Mouse (Mus musculus): Measurements from ENCODE around the gene Tap1. TPM values are rescaled to one million over a fixed set of nuclear protein-coding genes. Genes with fewer than 3 reads are reported as not detected.
"Not testable (repeated sequence)": the region's sequence is repeated elsewhere in the genome, so short reads cannot be mapped to it uniquely, and the experiment has no call there.

Gene Tap1
- polyA plus RNA-seq, 1 experiment: 0.62 TPM

DNA sequence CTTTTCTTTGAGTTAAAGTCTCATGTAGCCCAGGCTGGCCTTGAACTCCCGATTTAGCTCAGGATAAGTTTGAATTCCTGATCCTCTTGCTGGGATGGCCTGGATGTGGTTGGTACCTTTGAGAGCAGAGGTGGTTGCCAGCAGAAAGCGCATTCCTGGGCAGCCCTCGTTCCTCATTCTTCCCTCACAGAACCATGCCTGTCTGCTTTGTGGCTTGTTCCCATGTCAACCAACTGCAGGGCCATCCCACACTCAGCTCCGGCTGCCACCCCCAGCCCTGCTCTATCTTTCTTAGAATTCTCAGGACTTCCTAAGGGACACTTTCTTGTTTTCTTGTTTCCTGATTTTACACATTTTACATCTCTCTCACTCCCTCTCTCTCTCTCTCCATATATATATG, 45.9 kb upstream of the Tap1 start:
- Histone ChIP-seq H3K27me3 (ENCODE audit: control insufficient read depth, insufficient read depth, insufficient read length) (peaks cover 69% of the 10 kb centered on the region), H3ac (ENCODE audit: control insufficient read depth, insufficient read length) (no peak overlapping the region), H3K36me3 (ENCODE audit: control insufficient read depth, insufficient read depth) (no peaks in the 10 kb centered on the region), H3K4me3 (no peak overlapping the region), H3K79me2 (ENCODE audit: control insufficient read depth, insufficient read depth) (no peaks in the 10 kb centered on the region), H3K4me2 (ENCODE audit: low read depth) (no peak overlapping the region)
- no peak for TF ChIP-seq CEBPB (IDR thresholded peaks at IDR 0.05; ENCODE audit: insufficient read depth, poor library complexity, severe bottlenecking)
- no peak for TF ChIP-seq USF1 (IDR thresholded peaks at IDR 0.05; ENCODE audit: low read depth)
- no peak for TF ChIP-seq MAX (IDR thresholded peaks at IDR 0.05; ENCODE audit: low read depth)
- no peak for TF ChIP-seq POLR2A (IDR thresholded peaks at IDR 0.05; ENCODE audit: insufficient read length, low read depth)
- TF ChIP-seq REST (IDR thresholded peaks at IDR 0.05; ENCODE audit: insufficient read depth, insufficient read length): no peak
- TF ChIP-seq SRF (IDR thresholded peaks at IDR 0.05; ENCODE audit: control insufficient read depth, insufficient read length, low read depth): no peak
- TF ChIP-seq POLR2AphosphoS2 (IDR thresholded peaks at IDR 0.05; ENCODE audit: insufficient read length, low read depth): no peak
- no peak for TF ChIP-seq MYOG (IDR thresholded peaks at IDR 0.05; ENCODE audit: control insufficient read depth in 1 of 3, insufficient read depth in 1 of 3, insufficient read length in 2 of 3, low read depth in 2 of 3)
- no peak for TF ChIP-seq TCF3 (IDR thresholded peaks at IDR 0.05; ENCODE audit: insufficient read length, low read depth)
- no peak for TF ChIP-seq MYOD1 (IDR thresholded peaks at IDR 0.05; ENCODE audit: control insufficient read depth in 1 of 3, insufficient read length in 2 of 3, low read depth in 2 of 3)
- TF ChIP-seq E2F4 (IDR thresholded peaks at IDR 0.05; ENCODE audit: insufficient read depth): no peak
- TF ChIP-seq TCF12 (IDR thresholded peaks at IDR 0.05; ENCODE audit: insufficient read depth, poor library complexity, severe bottlenecking): no peak

GRCm38 (mm10) chr17:34142456-34143010, 44.8 kb upstream of the Tap1 start:
- no peak overlapping the region for H3ac ChIP-seq (ENCODE audit: control insufficient read depth, insufficient read length)
- peaks cover 70% of the 10 kb centered on the region for H3K27me3 ChIP-seq (ENCODE audit: control insufficient read depth, insufficient read depth, insufficient read length)
- no peak for TF ChIP-seq E2F4 (IDR thresholded peaks at IDR 0.05; ENCODE audit: insufficient read depth)
- TF ChIP-seq MAX (IDR thresholded peaks at IDR 0.05; ENCODE audit: low read depth): no peak
- no peak for TF ChIP-seq POLR2AphosphoS2 (IDR thresholded peaks at IDR 0.05; ENCODE audit: insufficient read length, low read depth)
- TF ChIP-seq REST (IDR thresholded peaks at IDR 0.05; ENCODE audit: insufficient read depth, insufficient read length): no peak
- TF ChIP-seq TCF3 (IDR thresholded peaks at IDR 0.05; ENCODE audit: insufficient read length, low read depth): no peak
- no peak for TF ChIP-seq TCF12 (IDR thresholded peaks at IDR 0.05; ENCODE audit: insufficient read depth, poor library complexity, severe bottlenecking)
- no peak for TF ChIP-seq MYOG (IDR thresholded peaks at IDR 0.05; ENCODE audit: control insufficient read depth in 1 of 3, insufficient read depth in 1 of 3, insufficient read length in 2 of 3, low read depth in 2 of 3)
- TF ChIP-seq CEBPB (IDR thresholded peaks at IDR 0.05; ENCODE audit: insufficient read depth, poor library complexity, severe bottlenecking): no peak
- TF ChIP-seq POLR2A (IDR thresholded peaks at IDR 0.05; ENCODE audit: insufficient read length, low read depth): no peak
- no peak for TF ChIP-seq SRF (IDR thresholded peaks at IDR 0.05; ENCODE audit: control insufficient read depth, insufficient read length, low read depth)
- TF ChIP-seq USF1 (IDR thresholded peaks at IDR 0.05; ENCODE audit: low read depth): no peak
- TF ChIP-seq MYOD1 (IDR thresholded peaks at IDR 0.05; ENCODE audit: control insufficient read depth in 1 of 3, insufficient read length in 2 of 3, low read depth in 2 of 3): no peak
- H3K4me2 ChIP-seq (ENCODE audit: low read depth): no peak overlapping the region
- no peaks in the 10 kb centered on the region for H3K36me3 ChIP-seq (ENCODE audit: control insufficient read depth, insufficient read depth)
- no peaks in the 10 kb centered on the region for H3K79me2 ChIP-seq (ENCODE audit: control insufficient read depth, insufficient read depth)
- H3K4me3 ChIP-seq: no peak overlapping the region

- Histone ChIP-seq H3ac (ENCODE audit: control insufficient read depth, insufficient read length) (no peak within 1 kb of the TSS), H3K27me3 (ENCODE audit: control insufficient read depth, insufficient read depth, insufficient read length) (peaks cover 68% of the 10 kb centered on the region), H3K79me2 (ENCODE audit: control insufficient read depth, insufficient read depth) (no peaks in the 10 kb centered on the region), H3K4me2 (ENCODE audit: low read depth) (no peak within 1 kb of the TSS), H3K4me3 (no peak within 1 kb of the TSS), H3K36me3 (ENCODE audit: control insufficient read depth, insufficient read depth) (no peaks in the 10 kb centered on the region)
- TF ChIP-seq MYOD1 (IDR thresholded peaks at IDR 0.05; ENCODE audit: control insufficient read depth in 1 of 3, insufficient read length in 2 of 3, low read depth in 2 of 3): no peak
- no peak for TF ChIP-seq TCF3 (IDR thresholded peaks at IDR 0.05; ENCODE audit: insufficient read length, low read depth)
- TF ChIP-seq REST (IDR thresholded peaks at IDR 0.05; ENCODE audit: insufficient read depth, insufficient read length): no peak
- no peak for TF ChIP-seq MYOG (IDR thresholded peaks at IDR 0.05; ENCODE audit: control insufficient read depth in 1 of 3, insufficient read depth in 1 of 3, insufficient read length in 2 of 3, low read depth in 2 of 3)
- no peak for TF ChIP-seq POLR2AphosphoS2 (IDR thresholded peaks at IDR 0.05; ENCODE audit: insufficient read length, low read depth)
- TF ChIP-seq SRF (IDR thresholded peaks at IDR 0.05; ENCODE audit: control insufficient read depth, insufficient read length, low read depth): no peak
- no peak for TF ChIP-seq USF1 (IDR thresholded peaks at IDR 0.05; ENCODE audit: low read depth)
- no peak for TF ChIP-seq MAX (IDR thresholded peaks at IDR 0.05; ENCODE audit: low read depth)
- no peak for TF ChIP-seq CEBPB (IDR thresholded peaks at IDR 0.05; ENCODE audit: insufficient read depth, poor library complexity, severe bottlenecking)
- no peak for TF ChIP-seq TCF12 (IDR thresholded peaks at IDR 0.05; ENCODE audit: insufficient read depth, poor library complexity, severe bottlenecking)
- no peak for TF ChIP-seq POLR2A (IDR thresholded peaks at IDR 0.05; ENCODE audit: insufficient read length, low read depth)
These were observed 44.3 kb upstream of the Tap1 start, which contains the start of gene H2-DMb2 for GRCm38 (mm10) chr17:34143033-34143432. Gene H2-DMb2, plus strand, starts transcription at chr17:34143307.

DNA sequence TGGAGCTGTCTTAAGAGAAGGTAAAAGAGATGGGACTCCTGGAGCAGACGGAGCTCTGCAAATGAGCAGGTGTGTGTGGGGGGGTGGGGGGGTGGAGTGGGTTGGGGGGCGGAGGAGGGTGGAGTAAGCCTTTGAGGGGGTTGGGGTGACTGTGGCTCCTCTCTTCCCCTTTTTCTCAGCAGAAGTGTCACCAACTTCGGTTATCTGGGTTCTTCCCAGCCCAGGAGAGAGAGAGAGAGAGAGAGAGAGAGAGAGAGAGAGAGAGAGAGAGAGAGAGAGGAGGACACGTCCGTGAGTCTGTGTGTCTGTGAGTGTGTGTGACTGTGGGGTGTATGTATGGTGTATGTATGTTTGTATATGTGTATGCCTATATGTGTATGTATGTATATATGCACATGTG, 43.9 kb upstream of the Tap1 start:
- no peak for TF ChIP-seq USF1 (IDR thresholded peaks at IDR 0.05; ENCODE audit: low read depth)
- no peak for TF ChIP-seq POLR2AphosphoS2 (IDR thresholded peaks at IDR 0.05; ENCODE audit: insufficient read length, low read depth)
- TF ChIP-seq POLR2A (IDR thresholded peaks at IDR 0.05; ENCODE audit: insufficient read length, low read depth): no peak
- TF ChIP-seq TCF12 (IDR thresholded peaks at IDR 0.05; ENCODE audit: insufficient read depth, poor library complexity, severe bottlenecking): no peak
- no peak for TF ChIP-seq TCF3 (IDR thresholded peaks at IDR 0.05; ENCODE audit: insufficient read length, low read depth)
- TF ChIP-seq SRF (IDR thresholded peaks at IDR 0.05; ENCODE audit: control insufficient read depth, insufficient read length, low read depth): no peak
- TF ChIP-seq REST (IDR thresholded peaks at IDR 0.05; ENCODE audit: insufficient read depth, insufficient read length): no peak
- no peak for TF ChIP-seq E2F4 (IDR thresholded peaks at IDR 0.05; ENCODE audit: insufficient read depth)
- TF ChIP-seq MYOD1 (IDR thresholded peaks at IDR 0.05; ENCODE audit: control insufficient read depth in 1 of 3, insufficient read length in 2 of 3, low read depth in 2 of 3): no peak
- no peak for TF ChIP-seq MYOG (IDR thresholded peaks at IDR 0.05; ENCODE audit: control insufficient read depth in 1 of 3, insufficient read depth in 1 of 3, insufficient read length in 2 of 3, low read depth in 2 of 3)
- Histone ChIP-seq H3K4me2 (ENCODE audit: low read depth) (no peak overlapping the region), H3ac (ENCODE audit: control insufficient read depth, insufficient read length) (no peak overlapping the region), H3K4me3 (no peak overlapping the region), H3K79me2 (ENCODE audit: control insufficient read depth, insufficient read depth) (no peaks in the 10 kb centered on the region), H3K36me3 (ENCODE audit: control insufficient read depth, insufficient read depth) (no peaks in the 10 kb centered on the region), H3K27me3 (ENCODE audit: control insufficient read depth, insufficient read depth, insufficient read length) (peaks cover 64% of the 10 kb centered on the region)

- H3K79me2 ChIP-seq (ENCODE audit: control insufficient read depth, insufficient read depth); H3K36me3 ChIP-seq (ENCODE audit: control insufficient read depth, insufficient read depth); H3K4me3 ChIP-seq; H3ac ChIP-seq (ENCODE audit: control insufficient read depth, insufficient read length); H3K4me2 ChIP-seq (ENCODE audit: low read depth): not testable (repeated sequence)
- H3K27me3 ChIP-seq (ENCODE audit: control insufficient read depth, insufficient read depth, insufficient read length): peaks cover 57% of the 10 kb centered on the region
These were observed 43.1 kb upstream of the Tap1 start for GRCm38 (mm10) chr17:34144221-34144620.
